Mouse (Mus musculus) thymus, adult 2 months (tissue): ENCODE data around the gene Kctd20.

Source experiments
- CTCF ChIP-seq: fragments of 200-500 bp; IDR thresholded peaks from 2 replicates; pipeline ENCODE4 v1.5.1; 2012; ENCODE audit warnings: mild to moderate bottlenecking, control low read depth, low read length, moderate library complexity, borderline replicate concordance; ENCODE audit not compliant: control insufficient read depth, poor library complexity, insufficient read depth; ENCODE audit errors: extremely low read depth
- POLR2A ChIP-seq: fragments of 200-500 bp; IDR thresholded peaks from 2 replicates; pipeline ENCODE4 v1.6.1; 2012; ENCODE audit warnings: mild to moderate bottlenecking, low read length, control low read depth, moderate library complexity; ENCODE audit not compliant: control insufficient read depth, poor library complexity, insufficient read depth; ENCODE audit errors: extremely low read depth

DNA sequence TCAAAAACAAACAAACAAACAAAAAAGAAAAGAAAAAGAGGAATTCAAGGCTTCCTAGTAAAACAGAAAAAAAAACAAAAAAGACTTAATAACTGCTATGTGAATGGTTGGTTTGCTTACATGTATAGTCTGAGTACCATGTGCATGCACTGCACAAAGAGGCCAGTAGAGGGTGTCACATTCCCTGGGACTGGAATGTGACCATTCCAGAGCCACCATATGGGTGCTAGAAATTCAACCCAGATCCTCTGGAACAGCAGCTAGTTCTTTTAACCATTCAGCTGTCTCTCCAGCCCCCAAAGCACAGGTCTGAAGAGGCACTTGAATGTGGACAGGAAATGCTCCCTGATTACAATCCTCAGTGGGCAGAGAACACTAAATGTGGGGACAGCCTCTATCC, 35.1 kb downstream of the Kctd20 start:
- TF ChIP-seq CTCF: peak; percentile 14; the same call in 1 of the 2 replicates
- TF ChIP-seq POLR2A: no peak
